Mouse (Mus musculus): ENCODE data around the gene Cript. TPM values are rescaled to one million over a fixed set of nuclear protein-coding genes. Genes with fewer than 3 reads are reported as not detected.

The Cript gene
- 237 and 269 TPM in 2 replicates for polyA plus RNA-seq (2015; fragmentation: Nextera tagmentation; extraction: Ambion mirVana)

DNA sequence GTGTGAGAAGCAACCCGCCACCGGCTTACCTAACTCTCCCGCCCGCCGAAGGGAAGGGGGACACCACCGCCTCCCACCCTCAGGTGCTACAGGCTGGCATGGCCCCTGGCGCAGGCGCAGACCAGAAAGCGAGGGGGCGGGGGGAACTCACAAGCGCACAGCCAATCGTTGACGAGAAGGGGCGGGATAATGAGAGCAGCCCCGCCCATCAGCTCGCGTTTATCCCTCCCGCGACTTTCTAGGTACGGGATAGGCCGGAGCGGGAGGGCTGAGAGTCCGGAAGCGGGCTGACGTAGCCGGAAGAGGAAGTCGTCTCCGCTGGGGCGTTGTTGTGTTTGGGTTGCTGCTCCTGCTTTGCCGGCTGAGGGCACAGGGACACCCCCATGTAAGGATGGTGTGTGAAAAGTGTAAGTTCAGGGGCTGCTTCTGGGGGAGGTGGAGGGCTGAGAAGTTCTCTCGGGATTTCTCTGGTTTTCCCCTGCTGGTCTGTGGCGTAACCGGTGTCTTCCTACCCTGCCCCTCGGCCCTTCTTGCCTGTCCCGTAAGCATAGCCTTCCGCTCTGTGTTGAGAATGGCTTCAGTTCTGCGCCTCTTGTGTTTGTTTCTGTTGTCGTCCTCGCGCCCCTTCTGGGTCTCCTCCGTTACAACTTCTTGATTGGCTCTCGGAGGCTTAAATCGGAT is at the start of gene Cript, which contains the start of gene Pigf:
Cript (plus strand) TSS at position 282 of the 681 bp plus-strand sequence.
Pigf (minus strand) TSS at position 138 of the 681 bp plus-strand sequence.
- H3K27ac ChIP-seq, result peak within 1 kb of the TSS; percentile 27; the same call in 1 of the 2 replicates
- peak within 1 kb of the TSS; percentile 97 for H3K4me2 ChIP-seq (replicated peaks)
- under 1% methylated on average over 43 of the region's 43 CpGs for WGBS
- no peaks in the 10 kb centered on the region for H3K27me3 ChIP-seq
- no peaks in the 10 kb centered on the region for H3K9me3 ChIP-seq
- peak within 1 kb of the TSS; percentile 82 for H3K9ac ChIP-seq (replicated peaks)
- ATAC-seq, result peak; percentile 100
- H3K4me1 ChIP-seq (replicated peaks), result peaks cover 19% of the 10 kb centered on the region
- peak within 1 kb of the TSS; percentile 66 for H3K4me3 ChIP-seq (replicated peaks)
- H3K36me3 ChIP-seq, result peaks cover 22% of the 10 kb centered on the region

DNA sequence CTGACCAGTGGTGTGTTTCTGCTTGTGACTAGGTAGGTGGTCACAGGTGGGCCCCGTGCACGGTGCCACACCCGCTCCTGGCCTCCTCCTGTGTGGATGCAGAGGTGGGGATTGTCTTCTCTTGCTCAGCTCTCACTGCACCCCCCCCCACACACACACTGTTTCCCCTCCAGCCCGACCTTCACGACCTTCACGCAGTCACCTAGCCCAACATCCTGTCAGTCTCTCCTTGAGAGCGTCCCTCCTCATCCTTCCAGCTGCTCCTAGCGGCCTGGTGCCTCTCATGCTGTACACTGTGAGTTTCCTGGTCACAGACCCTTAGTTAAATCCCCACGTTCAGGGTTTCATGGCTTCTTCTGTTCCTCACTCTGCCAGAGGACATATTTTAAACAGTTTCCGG is 49.0 kb upstream of the Cript start:
- H3K9ac ChIP-seq (replicated peaks), result no peak overlapping the region
- H3K4me2 ChIP-seq (replicated peaks), result no peak overlapping the region
- peaks cover 22% of the 10 kb centered on the region; the same call in 1 of the 2 replicates for H3K36me3 ChIP-seq
- no peak for ATAC-seq
- H3K9me3 ChIP-seq, result no peaks in the 10 kb centered on the region
- WGBS, result 89% methylated on average over 10 of the region's 10 CpGs
- H3K4me3 ChIP-seq (replicated peaks), result no peak overlapping the region
- H3K4me1 ChIP-seq (replicated peaks), result no peaks in the 10 kb centered on the region
- no peaks in the 10 kb centered on the region for H3K27me3 ChIP-seq
- H3K27ac ChIP-seq, result no peak overlapping the region

DNA sequence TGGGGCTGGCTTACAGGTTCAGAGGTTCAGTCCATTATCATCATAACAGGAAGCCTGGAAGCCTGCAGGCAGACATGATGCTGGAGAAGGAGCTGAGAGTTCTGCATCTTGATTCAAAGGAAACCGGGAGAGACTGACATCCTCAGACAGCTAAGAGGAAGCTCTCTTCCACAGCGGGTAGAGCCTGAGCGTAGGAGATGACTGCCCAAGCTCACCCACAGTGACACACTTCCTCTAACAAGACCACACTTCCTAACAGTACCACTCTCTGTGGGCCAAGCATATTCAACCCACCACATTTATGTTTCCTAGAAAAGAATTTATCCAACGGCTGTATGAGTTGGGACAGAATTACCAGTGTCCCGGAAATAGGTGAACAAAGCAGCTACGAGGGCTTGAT is 46.9 kb upstream of the Cript start:
- Histone ChIP-seq H3K9ac (replicated peaks) (no peak overlapping the region), H3K9me3 (no peaks in the 10 kb centered on the region), H3K4me3 (replicated peaks) (no peak overlapping the region), H3K27ac (no peak overlapping the region), H3K36me3 (peaks cover 18% of the 10 kb centered on the region; the same call in 1 of the 2 replicates), H3K27me3 (no peaks in the 10 kb centered on the region), H3K4me1 (replicated peaks) (no peaks in the 10 kb centered on the region), H3K4me2 (replicated peaks) (no peak overlapping the region)
- ATAC-seq, result no peak
- 86% methylated on average over 6 of the region's 6 CpGs for WGBS

DNA sequence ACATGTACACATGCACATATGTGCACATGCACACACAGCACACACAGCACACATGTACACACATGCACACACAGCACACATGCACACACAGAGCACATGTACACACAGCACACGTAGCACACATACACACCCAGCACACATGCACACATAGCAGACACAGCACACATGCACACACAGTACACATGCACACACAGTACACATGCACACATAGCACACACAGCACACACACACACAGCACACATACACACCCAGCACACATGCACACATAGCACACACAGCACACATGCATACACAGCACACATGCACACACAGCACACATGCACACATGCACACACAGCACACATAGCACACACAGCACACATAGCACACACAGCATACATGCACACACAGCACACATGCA is 44.1 kb upstream of the Cript start:
- Histone ChIP-seq H3K4me1 (replicated peaks) (peaks cover 7% of the 10 kb centered on the region), H3K4me3 (replicated peaks) (no peak overlapping the region), H3K36me3 (peaks cover 6% of the 10 kb centered on the region; the same call in 1 of the 2 replicates), H3K27me3 (no peaks in the 10 kb centered on the region), H3K4me2 (replicated peaks) (no peak overlapping the region), H3K27ac (no peak overlapping the region), H3K9me3 (no peaks in the 10 kb centered on the region), H3K9ac (replicated peaks) (no peak overlapping the region)
- 100% methylated on average over 1 of the region's 1 CpGs for whole genome bisulfite sequencing
- no peak for ATAC-seq

DNA sequence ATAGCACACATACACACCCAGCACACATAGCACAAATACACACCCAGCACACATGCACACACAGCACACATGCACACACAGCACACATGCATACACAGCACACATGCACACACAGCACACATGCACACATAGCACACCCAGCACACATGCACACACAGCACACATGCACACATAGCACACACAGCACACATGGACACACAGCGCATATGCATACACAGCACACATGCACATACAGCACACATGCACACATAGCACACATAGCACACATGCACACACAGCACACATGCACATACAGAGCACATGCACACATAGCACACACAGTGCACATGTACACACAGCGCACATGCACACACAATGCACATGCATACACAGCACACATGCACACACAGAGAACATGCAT is 43.6 kb upstream of the Cript start:
- no peak overlapping the region for H3K4me2 ChIP-seq (replicated peaks)
- no peak overlapping the region for H3K27ac ChIP-seq
- WGBS, result 98% methylated on average over 2 of the region's 2 CpGs
- ATAC-seq, result no peak
- no peak overlapping the region for H3K4me3 ChIP-seq (replicated peaks)
- 0 out of 2 replicates have a peak, but pooled peaks cover 4% of the 10 kb centered on the region for H3K36me3 ChIP-seq
- no peaks in the 10 kb centered on the region for H3K27me3 ChIP-seq
- H3K9me3 ChIP-seq, result no peaks in the 10 kb centered on the region
- H3K9ac ChIP-seq (replicated peaks), result no peak overlapping the region
- H3K4me1 ChIP-seq (replicated peaks), result peaks cover 12% of the 10 kb centered on the region

DNA sequence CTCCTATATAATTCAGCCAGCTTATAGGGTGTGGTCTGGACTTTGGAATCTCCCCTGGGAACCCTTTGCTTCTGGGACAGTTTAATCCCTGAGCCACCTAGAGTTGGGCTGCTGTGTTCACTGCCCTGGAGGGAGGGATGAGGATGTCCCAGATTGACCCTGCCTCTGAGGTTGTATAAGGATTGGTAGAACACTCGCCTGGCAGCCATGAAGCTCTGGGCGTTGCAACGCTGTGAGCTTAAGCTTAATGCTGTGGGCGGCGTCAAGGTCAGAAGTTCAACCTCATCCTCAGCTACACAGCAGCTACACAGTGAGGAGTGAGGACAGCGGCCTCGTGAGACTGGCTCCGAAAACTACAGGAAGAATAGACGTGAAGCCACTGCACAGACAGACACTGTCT is 42.9 kb upstream of the Cript start:
- no peaks in the 10 kb centered on the region for H3K27me3 ChIP-seq
- WGBS, result 59% methylated on average over 9 of the region's 9 CpGs
- no peak overlapping the region for H3K9ac ChIP-seq (replicated peaks)
- H3K4me3 ChIP-seq (replicated peaks), result no peak overlapping the region
- no peak overlapping the region for H3K4me2 ChIP-seq (replicated peaks)
- no peak for ATAC-seq
- peaks cover 19% of the 10 kb centered on the region for H3K4me1 ChIP-seq (replicated peaks)
- H3K36me3 ChIP-seq, result 0 out of 2 replicates have a peak, but pooled peaks cover 4% of the 10 kb centered on the region
- H3K9me3 ChIP-seq, result no peaks in the 10 kb centered on the region
- no peak overlapping the region for H3K27ac ChIP-seq

DNA sequence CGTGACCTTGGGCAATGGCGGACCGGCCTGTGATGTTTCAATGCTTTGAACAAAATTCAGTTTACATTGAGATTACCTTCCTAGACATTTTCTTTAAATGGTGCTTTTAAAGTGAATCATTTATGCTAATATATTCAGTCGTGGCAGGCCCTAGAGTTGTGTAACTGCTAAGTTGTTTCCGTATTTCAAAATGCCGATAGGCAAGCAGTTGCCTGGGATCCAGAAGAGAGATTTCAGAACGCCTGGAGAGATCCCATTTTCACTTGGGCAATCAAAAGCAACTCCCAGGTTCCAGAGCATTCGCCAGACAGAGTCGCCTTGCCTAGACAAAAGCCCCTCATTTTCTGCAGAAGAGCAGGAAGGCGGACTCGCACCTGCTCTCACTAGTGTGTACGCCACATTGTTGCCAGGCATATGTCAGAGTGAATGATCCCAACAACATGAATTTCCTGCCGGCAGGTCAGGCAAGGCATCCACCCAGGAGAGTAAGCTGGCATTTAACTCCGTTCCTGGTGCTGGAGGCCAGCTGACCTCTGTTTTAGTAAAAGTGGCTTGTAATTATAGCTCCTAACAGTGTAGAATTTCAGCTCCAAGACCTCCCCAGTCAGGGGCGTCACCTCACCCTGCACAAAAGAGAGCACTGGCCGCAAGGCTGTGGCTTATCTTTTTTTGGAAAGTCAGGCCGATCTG is 38.8 kb upstream of the Cript start:
- peak overlapping the region; percentile 27 for H3K27ac ChIP-seq
- no peak for ATAC-seq
- 33% methylated on average over 17 of the region's 17 CpGs for WGBS
- H3K4me2 ChIP-seq (replicated peaks), result no peak overlapping the region
- no peaks in the 10 kb centered on the region for H3K27me3 ChIP-seq
- H3K4me1 ChIP-seq (replicated peaks), result peaks cover 31% of the 10 kb centered on the region
- H3K4me3 ChIP-seq (replicated peaks), result no peak overlapping the region
- 0 out of 2 replicates have a peak, but pooled peaks cover 4% of the 10 kb centered on the region for H3K36me3 ChIP-seq
- no peak overlapping the region for H3K9ac ChIP-seq (replicated peaks)
- no peaks in the 10 kb centered on the region for H3K9me3 ChIP-seq

DNA sequence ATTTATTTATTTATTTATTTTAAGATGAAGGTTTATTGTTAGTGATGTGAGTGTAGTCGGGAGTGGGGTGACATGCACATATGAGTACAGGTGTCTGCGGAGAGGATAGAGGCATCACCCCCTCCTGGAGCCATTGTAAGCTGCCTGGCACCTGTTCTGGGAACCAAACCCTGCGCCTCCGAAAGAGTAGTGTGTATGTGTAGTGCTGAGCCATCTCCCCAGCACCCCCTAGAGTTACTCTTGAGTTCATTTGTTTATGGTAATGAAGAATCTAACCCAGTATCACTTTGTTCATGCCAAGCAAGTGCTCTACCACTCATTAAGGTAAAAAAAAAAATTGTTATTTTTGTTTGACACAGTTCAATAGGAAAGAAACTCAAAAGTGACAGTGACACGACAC is 37.2 kb upstream of the Cript start:
- Histone ChIP-seq H3K36me3 (no peaks in the 10 kb centered on the region), H3K4me3 (replicated peaks) (no peak overlapping the region), H3K27me3 (no peaks in the 10 kb centered on the region), H3K9ac (replicated peaks) (no peak overlapping the region), H3K27ac (no peak overlapping the region), H3K4me2 (replicated peaks) (no peak overlapping the region), H3K9me3 (no peaks in the 10 kb centered on the region), H3K4me1 (replicated peaks) (peaks cover 31% of the 10 kb centered on the region)
- 56% methylated on average over 5 of the region's 5 CpGs for WGBS
- ATAC-seq, result peak; percentile 63

DNA sequence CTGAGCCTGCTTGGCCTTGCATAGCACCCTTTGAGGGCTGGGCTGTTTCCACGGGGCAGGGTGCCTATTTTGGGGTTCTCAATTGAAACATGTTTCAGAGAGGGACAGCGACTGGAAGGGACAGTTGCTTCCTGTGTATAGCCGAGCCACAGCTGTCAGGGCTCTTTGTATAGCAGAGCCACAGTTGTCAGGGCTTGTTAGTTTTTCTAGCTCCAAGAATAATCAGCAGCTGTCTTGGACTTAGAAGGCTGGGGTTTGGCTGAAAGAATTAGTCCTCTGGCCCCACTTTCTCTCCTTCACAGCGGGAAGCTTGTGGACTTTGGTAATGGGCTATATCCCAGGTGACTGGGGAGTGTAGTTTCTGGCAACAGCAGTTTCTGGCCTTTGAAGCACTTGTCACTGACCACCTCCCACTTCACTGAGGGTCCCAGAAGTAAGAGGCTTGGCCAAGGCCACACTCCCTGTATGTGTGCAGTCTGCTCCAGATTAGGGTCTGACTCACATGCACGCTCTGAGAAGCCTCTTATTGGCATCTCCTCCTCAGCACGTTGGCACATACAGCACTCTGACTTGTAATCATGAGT is 36.7 kb upstream of the Cript start:
- peak overlapping the region; percentile 31; the same call in 1 of the 2 replicates for H3K27ac ChIP-seq

DNA sequence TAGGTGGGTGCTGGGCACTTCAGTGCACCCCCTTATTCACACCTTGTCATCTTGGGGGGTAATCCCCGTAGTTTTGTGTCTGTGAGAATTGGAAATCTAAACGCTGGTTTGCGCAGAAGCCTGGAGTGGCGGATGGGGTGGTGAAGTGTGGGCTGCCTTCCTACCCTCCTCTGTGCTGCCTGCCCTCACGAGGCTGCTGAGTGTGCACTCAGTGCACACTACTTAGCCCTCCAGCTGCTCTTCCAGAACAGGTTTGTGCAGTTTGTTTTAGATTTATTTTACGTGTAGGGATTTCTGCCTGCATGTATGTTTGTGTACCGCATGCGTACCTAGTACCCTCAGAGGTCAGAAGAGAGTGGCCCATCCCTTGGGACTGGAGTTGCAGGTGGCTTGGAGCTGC is 34.0 kb upstream of the Cript start:
- H3K27ac ChIP-seq, result no peak overlapping the region
- WGBS, result 92% methylated on average over 8 of the region's 8 CpGs
- H3K9ac ChIP-seq (replicated peaks), result no peak overlapping the region
- H3K36me3 ChIP-seq, result peaks cover 4% of the 10 kb centered on the region
- H3K27me3 ChIP-seq, result no peaks in the 10 kb centered on the region
- no peaks in the 10 kb centered on the region for H3K9me3 ChIP-seq
- no peak overlapping the region for H3K4me3 ChIP-seq (replicated peaks)
- ATAC-seq, result no peak
- no peak overlapping the region for H3K4me2 ChIP-seq (replicated peaks)
- peaks cover 23% of the 10 kb centered on the region for H3K4me1 ChIP-seq (replicated peaks)

More for the DNA sequence above, 36.7 kb upstream of the Cript start:
- Histone ChIP-seq H3K27me3 (no peaks in the 10 kb centered on the region), H3K4me3 (replicated peaks) (no peak overlapping the region), H3K9ac (replicated peaks) (no peak overlapping the region), H3K36me3 (no peaks in the 10 kb centered on the region), H3K9me3 (no peaks in the 10 kb centered on the region), H3K4me1 (replicated peaks) (peaks cover 31% of the 10 kb centered on the region), H3K4me2 (replicated peaks) (no peak overlapping the region)
- 32% methylated on average over 6 of the region's 6 CpGs for WGBS
- peak; percentile 86 for ATAC-seq

DNA sequence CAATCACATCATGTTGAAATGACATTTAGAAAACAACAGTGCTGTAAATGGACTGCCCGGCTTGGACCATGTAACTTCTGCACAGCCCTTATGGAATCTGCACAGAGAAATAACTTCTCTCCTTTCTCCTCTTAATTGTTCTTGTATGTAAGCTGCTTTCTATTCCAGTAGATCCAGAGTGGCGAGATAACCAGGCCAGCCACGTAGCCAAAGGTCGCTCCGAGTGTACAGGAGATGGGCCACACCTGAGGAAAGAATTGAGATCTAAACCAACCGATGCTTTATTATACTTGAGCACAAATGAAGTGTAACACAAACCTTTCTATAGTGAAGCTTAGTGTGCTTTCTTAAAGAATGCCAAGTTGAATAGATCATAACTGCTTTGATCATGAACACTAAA is 28.0 kb upstream of the Cript start:
- H3K4me2 ChIP-seq (replicated peaks), result no peak overlapping the region
- H3K9me3 ChIP-seq, result no peaks in the 10 kb centered on the region
- no peak overlapping the region for H3K4me3 ChIP-seq (replicated peaks)
- ATAC-seq, result no peak
- no peak overlapping the region for H3K27ac ChIP-seq
- no peak overlapping the region for H3K9ac ChIP-seq (replicated peaks)
- no peaks in the 10 kb centered on the region for H3K4me1 ChIP-seq (replicated peaks)
- H3K27me3 ChIP-seq, result no peaks in the 10 kb centered on the region
- peaks cover 13% of the 10 kb centered on the region for H3K36me3 ChIP-seq
- 93% methylated on average over 6 of the region's 6 CpGs for WGBS

DNA sequence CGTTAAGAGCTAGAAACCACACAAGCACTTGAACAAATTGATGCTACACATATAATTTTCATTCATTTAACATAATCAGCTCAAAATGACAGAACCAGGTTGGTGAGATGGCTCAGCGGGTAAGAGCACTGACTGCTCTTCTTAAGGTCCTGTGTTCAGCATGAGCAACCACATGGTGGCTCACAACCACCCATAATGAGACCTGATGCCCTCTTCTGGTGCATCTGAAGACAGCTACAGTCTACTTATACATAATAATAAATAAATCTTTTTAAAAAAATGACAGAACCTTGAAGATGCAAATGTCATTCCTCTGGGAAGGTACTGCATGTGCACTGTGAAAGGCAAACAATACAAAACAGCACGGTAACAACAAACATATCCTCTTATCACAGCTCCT is 16.4 kb upstream of the Cript start:
- H3K4me1 ChIP-seq (replicated peaks), result no peaks in the 10 kb centered on the region
- 90% methylated on average over 3 of the region's 3 CpGs for WGBS
- H3K36me3 ChIP-seq, result peaks cover 18% of the 10 kb centered on the region
- no peaks in the 10 kb centered on the region for H3K27me3 ChIP-seq
- no peak overlapping the region for H3K4me3 ChIP-seq (replicated peaks)
- H3K9me3 ChIP-seq, result no peaks in the 10 kb centered on the region
- no peak overlapping the region for H3K27ac ChIP-seq
- no peak overlapping the region for H3K9ac ChIP-seq (replicated peaks)
- no peak for ATAC-seq
- no peak overlapping the region for H3K4me2 ChIP-seq (replicated peaks)

Measured in midbrain, embryonic 13.5 days (tissue).